Mouse (Mus musculus) liver, adult 2 months (tissue): ENCODE results near the gene Cmip. TPM values are rescaled to one million over a fixed set of nuclear protein-coding genes. Genes with fewer than 3 reads are reported as not detected.

Source experiments
- DNase-seq: peaks from one replicate; pipeline ENCODE4 v3.0.0-alpha.2; 2011; ENCODE audit warnings: low read depth, low spot score; ENCODE audit errors: extremely low read depth
- H3K27ac ChIP-seq: fragments of 200-500 bp; replicated peaks from 2 replicates; pipeline ENCODE4 v1.5.1; 2012; ENCODE audit warnings: low read depth, mild to moderate bottlenecking, control low read depth, inconsistent platforms, low read length; ENCODE audit not compliant: insufficient read depth
- H3K27me3 ChIP-seq: fragments of 200-500 bp; 2 replicates; pipeline ENCODE4 v1.6.1; 2012; ENCODE audit warnings: mild to moderate bottlenecking, moderate library complexity, low read length, inconsistent platforms; ENCODE audit not compliant: control insufficient read depth, insufficient read depth
- H3K36me3 ChIP-seq: fragments of 200-500 bp; 2 replicates; pipeline ENCODE4 v1.6.1; 2012; ENCODE audit warnings: low read length, inconsistent platforms; ENCODE audit not compliant: control insufficient read depth, insufficient read depth
- H3K4me1 ChIP-seq: fragments of 200-500 bp; 2 replicates; pipeline ENCODE4 v1.6.1; 2011; ENCODE audit warnings: low read length; ENCODE audit not compliant: control insufficient read depth, insufficient read depth
- H3K4me3 ChIP-seq: fragments of 200-500 bp; 2 replicates; pipeline ENCODE4 v1.5.1; 2011; ENCODE audit warnings: low read depth, mild to moderate bottlenecking, control low read depth, low read length, moderate library complexity; ENCODE audit not compliant: insufficient read depth
- H3K79me2 ChIP-seq: fragments of 200-500 bp; 2 replicates; pipeline ENCODE4 v1.6.1; 2012; ENCODE audit warnings: inconsistent platforms, mild to moderate bottlenecking, low read length, moderate library complexity; ENCODE audit not compliant: control insufficient read depth, insufficient read depth
- H3K9ac ChIP-seq: fragments of 200-500 bp; 2 replicates; pipeline ENCODE4 v1.6.1; 2012; ENCODE audit warnings: low read depth, mild to moderate bottlenecking, control low read depth, inconsistent platforms, low read length
- CTCF ChIP-seq: fragments of 200-500 bp; IDR thresholded peaks from 2 replicates; pipeline ENCODE4 v1.5.1; 2011; ENCODE audit warnings: low read depth, low read length, control low read depth
- POLR2A ChIP-seq: fragments of 200-500 bp; IDR thresholded peaks from 2 replicates; pipeline ENCODE4 v1.6.1; 2011; ENCODE audit warnings: low read length, control low read depth; ENCODE audit not compliant: insufficient read depth; ENCODE audit errors: extremely low read depth
- WGBS: fragments of 180-500 bp; shearing (Covaris S2); methylation state at CpG from one replicate; pipeline ENCODE4 v1.1.7; 2018; 5-methylcytosine and 5-hydroxymethylcytosine counted together
- polyA plus RNA-seq: library from polyadenylated mRNA; depleted of rRNA; stranded (reverse); fragments of >200 nt; gene quantifications from 2 replicates; pipeline ENCODE4 v1.2.3, GENCODE M21; 2012
- total RNA-seq: library from RNA; depleted of rRNA; stranded (reverse); fragments of >200 nt; gene quantifications from 2 replicates; pipeline ENCODE4 v1.2.3, GENCODE M21; 2014

Cmip gene
- total and polyA plus RNA-seq, 2 experiments, result 8.8 to 21.0 TPM

DNA sequence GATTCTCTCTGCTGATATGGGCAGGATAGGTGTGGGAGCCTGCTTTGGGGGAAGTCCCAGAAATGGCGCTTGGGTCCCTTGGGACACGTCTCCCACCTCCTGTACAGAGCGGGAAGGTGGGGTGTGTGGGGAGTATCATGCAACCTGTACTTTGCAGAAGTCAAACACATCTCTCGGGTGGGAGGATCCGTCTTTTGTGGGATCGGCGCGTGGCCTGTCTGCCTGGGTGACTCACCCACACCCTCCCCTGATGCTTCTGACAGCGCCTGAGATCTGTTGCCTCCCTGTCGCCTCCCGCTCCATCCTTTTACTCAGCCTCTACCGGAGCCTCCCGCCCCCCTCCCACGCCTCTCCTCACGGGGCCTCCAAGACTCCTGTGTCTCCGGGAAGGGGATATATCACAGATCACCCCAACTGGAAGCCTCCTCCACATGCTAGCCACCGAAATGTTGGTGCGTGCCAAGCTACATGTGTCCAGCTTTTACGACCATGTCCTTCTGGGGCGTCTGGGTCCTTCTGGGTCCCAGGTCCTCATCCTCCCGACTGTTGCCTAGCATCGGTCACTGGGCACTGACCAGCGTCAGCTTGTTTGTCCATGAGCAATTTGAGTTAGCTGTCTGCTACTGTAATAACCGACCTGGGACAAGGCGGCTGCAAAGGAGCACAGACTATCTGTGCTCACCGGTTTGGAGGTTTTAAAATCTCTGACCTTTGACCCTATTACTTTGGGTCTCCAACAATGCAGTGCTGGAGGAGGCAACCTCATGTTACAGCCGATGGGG is 75.6 kb downstream of the Cmip start:
- no peak for DNase-seq
- Histone ChIP-seq H3K27ac (peak overlapping the region; percentile 70; the same call in 1 of the 2 replicates), H3K27me3 (no peaks in the 10 kb centered on the region), H3K36me3 (no peaks in the 10 kb centered on the region), H3K4me3 (no peak overlapping the region), H3K9ac (no peak overlapping the region), H3K4me1 (peaks cover 59% of the 10 kb centered on the region), H3K79me2 (peaks cover 51% of the 10 kb centered on the region; the same call in 1 of the 2 replicates)
- WGBS, result 79% methylated on average over 27 of the region's 27 CpGs
- TF ChIP-seq CTCF (no peak), POLR2A (no peak)

DNA sequence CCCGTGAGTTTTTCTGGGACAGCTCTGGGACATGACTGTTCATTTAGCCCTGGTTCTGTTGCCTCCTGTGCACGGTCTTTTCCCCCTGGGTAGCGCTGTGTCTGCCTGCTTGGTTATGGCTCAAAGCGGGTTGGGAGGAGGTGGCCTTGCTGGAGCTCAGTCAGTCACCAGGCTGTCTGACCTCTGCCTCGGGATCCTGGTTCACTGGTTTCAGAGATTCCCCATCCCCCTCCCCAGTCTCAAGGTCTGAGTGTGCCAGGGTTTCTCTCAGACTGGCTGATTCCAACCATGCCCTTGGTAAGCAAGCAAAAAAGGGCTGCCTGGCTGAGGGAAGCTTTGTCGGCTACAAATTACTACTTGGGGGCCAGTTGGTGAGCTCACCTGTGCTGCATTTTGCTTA is 76.8 kb downstream of the Cmip start:
- Histone ChIP-seq H3K79me2 (peaks cover 56% of the 10 kb centered on the region; the same call in 1 of the 2 replicates), H3K27me3 (no peaks in the 10 kb centered on the region), H3K27ac (peak overlapping the region; percentile 70), H3K9ac (peak overlapping the region; percentile 10), H3K36me3 (no peaks in the 10 kb centered on the region), H3K4me1 (peaks cover 60% of the 10 kb centered on the region), H3K4me3 (no peak overlapping the region)
- peak; percentile 90 for DNase-seq
- 20% methylated on average over 6 of the region's 6 CpGs for WGBS
- TF ChIP-seq POLR2A, result no peak
- TF ChIP-seq CTCF, result no peak

DNA sequence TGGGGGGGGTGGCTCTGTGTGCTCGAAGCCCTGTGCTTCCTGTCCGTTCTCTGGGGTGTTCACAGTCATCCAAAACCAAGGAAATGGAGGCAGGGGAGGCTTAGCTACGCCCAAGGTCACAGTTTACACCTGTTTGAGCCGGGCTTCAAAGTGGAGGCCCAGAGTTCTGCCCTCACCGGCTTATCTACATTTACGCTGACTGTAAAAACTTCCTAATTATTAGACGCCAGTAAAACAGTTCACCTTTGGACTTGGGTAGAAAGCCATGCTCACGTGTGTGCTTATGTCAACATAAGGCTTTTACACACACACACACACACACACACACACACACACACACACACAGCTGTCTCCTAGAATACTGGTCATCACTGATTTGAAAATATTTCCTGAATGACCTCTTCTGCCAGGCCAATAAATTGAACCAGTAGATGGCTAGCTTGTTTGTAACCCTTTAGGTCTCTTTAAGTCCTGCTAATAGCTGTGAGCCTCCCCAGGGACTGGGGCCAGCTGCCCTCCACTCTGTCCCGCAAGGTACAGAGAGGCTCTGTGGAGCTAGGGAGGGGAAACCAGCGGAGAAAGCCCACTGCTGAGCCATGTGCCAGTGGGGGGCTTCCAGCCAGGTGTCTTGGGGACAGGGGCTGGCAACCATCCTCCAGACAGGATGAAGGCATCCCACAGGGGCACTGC is 77.3 kb downstream of the Cmip start:
- 7% methylated on average over 10 of the region's 10 CpGs for WGBS
- no peaks in the 10 kb centered on the region for H3K36me3 ChIP-seq
- no peaks in the 10 kb centered on the region for H3K27me3 ChIP-seq
- peak overlapping the region; percentile 45 for H3K9ac ChIP-seq
- H3K4me3 ChIP-seq, result peak overlapping the region; percentile 28; the same call in 1 of the 2 replicates
- H3K79me2 ChIP-seq, result peaks cover 51% of the 10 kb centered on the region; the same call in 1 of the 2 replicates
- TF ChIP-seq POLR2A (no peak), CTCF (no peak)
- DNase-seq, result peak; percentile 97
- H3K27ac ChIP-seq, result peak overlapping the region; percentile 93
- peaks cover 61% of the 10 kb centered on the region for H3K4me1 ChIP-seq

DNA sequence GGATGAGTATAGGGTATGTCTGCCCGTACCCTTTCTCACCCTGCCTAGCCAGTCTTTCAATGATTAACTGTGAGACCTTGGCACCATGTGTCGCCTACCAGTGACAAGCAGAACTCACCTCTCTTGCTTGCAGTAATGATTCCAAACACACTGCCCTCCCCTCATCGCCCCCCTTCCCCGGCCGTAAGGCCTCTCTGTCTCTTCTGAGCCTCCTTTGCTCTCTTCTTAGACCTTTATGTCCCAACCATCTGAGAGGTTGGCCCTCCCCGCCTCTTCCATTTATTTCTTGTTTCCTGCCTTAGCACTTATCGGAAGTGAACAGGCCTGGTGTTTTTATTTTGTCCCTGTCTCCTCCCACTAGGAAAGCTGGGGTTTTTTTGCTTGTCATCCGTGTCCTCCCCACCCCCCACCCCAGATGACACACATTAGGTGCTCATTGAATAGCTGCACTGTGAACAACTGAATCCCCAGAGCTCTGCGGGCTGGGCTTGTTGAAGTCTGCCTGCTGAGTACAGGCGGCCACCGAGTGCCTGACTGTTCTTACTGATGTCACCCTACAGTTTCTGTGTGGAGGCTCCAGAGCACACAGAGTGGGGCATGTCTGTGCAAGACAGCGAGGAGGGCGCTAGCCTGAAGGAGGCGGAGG is 78.0 kb downstream of the Cmip start:
- DNase-seq, result peak; percentile 91
- H3K4me1 ChIP-seq, result peaks cover 60% of the 10 kb centered on the region
- whole genome bisulfite sequencing, result 13% methylated on average over 14 of the region's 14 CpGs
- H3K9ac ChIP-seq, result peak overlapping the region; percentile 45
- peak overlapping the region; percentile 28; the same call in 1 of the 2 replicates for H3K4me3 ChIP-seq
- H3K27me3 ChIP-seq, result no peaks in the 10 kb centered on the region
- H3K27ac ChIP-seq, result peak overlapping the region; percentile 93
- no peaks in the 10 kb centered on the region for H3K36me3 ChIP-seq
- no peak for TF ChIP-seq POLR2A
- TF ChIP-seq CTCF, result no peak
- peaks cover 46% of the 10 kb centered on the region; the same call in 1 of the 2 replicates for H3K79me2 ChIP-seq

DNA sequence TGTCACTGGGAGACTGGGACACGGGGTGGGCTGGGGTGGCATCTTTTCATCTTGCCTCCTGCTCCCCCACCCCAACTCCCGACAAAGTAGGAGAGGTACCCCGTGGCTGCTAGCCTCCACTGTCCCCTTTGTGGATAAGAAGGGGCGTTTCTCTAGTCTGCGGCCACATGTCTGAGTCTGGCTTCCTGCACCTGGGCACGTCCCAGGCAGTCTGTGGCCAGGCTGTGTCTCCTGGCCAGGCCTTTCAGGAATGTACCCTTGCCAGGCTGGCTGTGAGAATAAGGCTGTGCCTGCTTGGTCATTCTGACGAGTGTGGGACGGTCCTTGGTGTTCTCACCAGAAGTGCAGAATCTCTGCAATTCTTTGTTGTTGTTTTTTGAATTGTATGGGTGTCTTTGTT is 78.6 kb downstream of the Cmip start:
- no peaks in the 10 kb centered on the region for H3K36me3 ChIP-seq
- DNase-seq, result peak; percentile 80
- WGBS, result 14% methylated on average over 8 of the region's 8 CpGs
- H3K27me3 ChIP-seq, result no peaks in the 10 kb centered on the region
- H3K4me1 ChIP-seq, result peaks cover 63% of the 10 kb centered on the region
- peak overlapping the region; percentile 35 for H3K9ac ChIP-seq
- no peak overlapping the region for H3K4me3 ChIP-seq
- TF ChIP-seq POLR2A (no peak), CTCF (no peak)
- H3K27ac ChIP-seq, result peak overlapping the region; percentile 93
- H3K79me2 ChIP-seq, result peaks cover 45% of the 10 kb centered on the region; the same call in 1 of the 2 replicates
